In the genomic region with DNA sequence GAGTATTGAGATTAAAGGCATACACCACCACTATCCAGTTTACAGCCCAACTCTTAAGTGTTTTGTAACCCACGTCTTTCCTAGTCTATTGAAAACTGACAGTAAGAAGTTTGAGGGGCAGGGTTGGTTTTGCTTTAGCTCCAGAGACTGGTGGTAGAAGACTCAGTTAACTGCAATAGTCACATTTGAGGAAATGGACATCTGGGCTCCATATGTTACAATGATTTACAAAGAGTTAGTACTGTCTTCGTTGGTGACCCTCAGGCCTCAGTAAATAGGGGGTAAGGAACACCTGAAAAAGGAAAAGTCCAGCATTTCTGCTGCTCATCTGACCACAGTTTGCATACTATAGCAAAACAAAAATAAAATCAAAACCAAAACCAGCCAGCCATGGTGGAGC, we compare ENCODE assay signal across 26 mouse cellular contexts.
DNase-seq lines count a peak whose midpoint lies in the region; ATAC-seq and TF ChIP-seq lines count a peak whose summit lies in the region.
"Had no signal": no experiment of that assay in that cellular context is flagged by ENCODE, and none has a peak within 500 bp of the region (broad histone marks: within the 10 kb centered on the region; RNA-seq: fewer than 3 reads in every experiment).

No protein-coding gene starts in this region.

- peak; percentile 1 for DNase-seq in heart, adult 11 months
- no peak for DNase-seq in heart, adult 9 months (ENCODE audit: low spot score in 2 of 2)
- DNase-seq in embryo, embryonic 11 days = peak; percentile 49
- no peak for DNase-seq in left cerebral cortex, adult 8-10 months (ENCODE audit: low spot score in 2 of 2)
- DNase-seq in left cerebral cortex, adult 2 months (ENCODE audit: extremely low spot score in 1 of 2, low spot score in 2 of 2) = no peak
- DNase-seq in cerebellum, adult 2 months = no peak
- DNase-seq: adrenal gland, postnatal 14 days; cerebellum, adult 11-12 months; cerebellum, postnatal 10 days; kidney, adult 2 months; kidney, postnatal 14 days; liver, embryonic 13.5 days; lung, adult 18-20 months; lung, postnatal 4 days; thymus, postnatal 14 days had no signal

- H3K9ac ChIP-seq in embryonic facial prominence, embryonic 15.5 days = no peak overlapping the region
- H3K9ac ChIP-seq in limb, embryonic 13.5 days = no peak overlapping the region
- H3K9ac ChIP-seq: heart, embryonic 15.5 days; intestine, embryonic 15.5 days; liver, embryonic 13.5 days; midbrain, embryonic 13.5 days; neural tube, embryonic 13.5 days had no signal

- no peak for TF ChIP-seq POLR2A in cerebellum, adult 2 months (IDR thresholded peaks at IDR 0.05; ENCODE audit: borderline replicate concordance, insufficient read depth, low read length)

- TF ChIP-seq CTCF in left cerebral cortex, adult 2 months (IDR thresholded peaks at IDR 0.05) = no peak
- TF ChIP-seq CTCF in cerebellum, adult 2 months (IDR thresholded peaks at IDR 0.05; ENCODE audit: borderline replicate concordance, insufficient read depth, low read depth, low read length) = no peak

- 0 out of 2 replicates have a peak, but pooled peaks cover 6% of the 10 kb centered on the region for H3K36me3 ChIP-seq in embryonic facial prominence, embryonic 15.5 days
- H3K36me3 ChIP-seq in limb, embryonic 13.5 days = peaks cover 8% of the 10 kb centered on the region
- H3K36me3 ChIP-seq: heart, embryonic 15.5 days; intestine, embryonic 15.5 days; liver, embryonic 13.5 days; neural tube, embryonic 13.5 days had no signal

- ATAC-seq in embryonic facial prominence, embryonic 15.5 days (ENCODE audit: insufficient number of reproducible peaks, low FRiP score, low TSS enrichment, low read depth) = no peak
- ATAC-seq in limb, embryonic 13.5 days (ENCODE audit: low FRiP score, low read depth) = no peak
- ATAC-seq: forebrain, embryonic 16.5 days; hindbrain, embryonic 16.5 days; intestine, embryonic 15.5 days; lung, postnatal 0 days; midbrain, embryonic 13.5 days had no signal

- intact Hi-C loops in left cerebral cortex, adult 2 months (cut with DNase I) = no loop called here

- H3K9me3 ChIP-seq in embryonic facial prominence, embryonic 15.5 days (replicated peaks) = no peaks in the 10 kb centered on the region
- no peaks in the 10 kb centered on the region for H3K9me3 ChIP-seq in limb, embryonic 13.5 days
- H3K9me3 ChIP-seq: forebrain, embryonic 10.5 days; heart, embryonic 10.5 days; heart, embryonic 15.5 days; intestine, embryonic 15.5 days; liver, embryonic 13.5 days; midbrain, embryonic 13.5 days; neural tube, embryonic 13.5 days had no signal

- no peaks in the 10 kb centered on the region for H3K27me3 ChIP-seq in embryonic facial prominence, embryonic 15.5 days
- H3K27me3 ChIP-seq in limb, embryonic 13.5 days = no peaks in the 10 kb centered on the region
- no peaks in the 10 kb centered on the region for H3K27me3 ChIP-seq in cerebellum, adult 2 months (ENCODE audit: control insufficient read depth, insufficient read depth, low read length)
- H3K27me3 ChIP-seq: heart, embryonic 15.5 days; intestine, embryonic 15.5 days; liver, embryonic 13.5 days; midbrain, embryonic 13.5 days; neural tube, embryonic 13.5 days had no signal

- no peak overlapping the region for H3K4me3 ChIP-seq in embryonic facial prominence, embryonic 15.5 days (replicated peaks)
- no peak overlapping the region for H3K4me3 ChIP-seq in limb, embryonic 13.5 days
- H3K4me3 ChIP-seq in left cerebral cortex, adult 2 months = no peak overlapping the region
- no peak overlapping the region for H3K4me3 ChIP-seq in cerebellum, adult 2 months (replicated peaks; ENCODE audit: insufficient read depth, low read depth, low read length)
- H3K4me3 ChIP-seq: forebrain, embryonic 10.5 days; heart, embryonic 10.5 days; heart, embryonic 15.5 days; intestine, embryonic 15.5 days; liver, embryonic 13.5 days; midbrain, embryonic 13.5 days; neural tube, embryonic 13.5 days had no signal

- H3K4me1 ChIP-seq in embryonic facial prominence, embryonic 15.5 days = peaks cover 32% of the 10 kb centered on the region
- peaks cover 51% of the 10 kb centered on the region for H3K4me1 ChIP-seq in limb, embryonic 13.5 days
- H3K4me1 ChIP-seq in cerebellum, adult 2 months (ENCODE audit: control insufficient read depth, insufficient read depth, low read length) = no peaks in the 10 kb centered on the region
- H3K4me1 ChIP-seq: heart, embryonic 15.5 days; liver, embryonic 13.5 days had no signal

- WGBS in embryonic facial prominence, embryonic 15.5 days = 26% methylated on average over 2 of the region's 2 CpGs
- WGBS in limb, embryonic 13.5 days = 15% methylated on average over 2 of the region's 2 CpGs
- 84% methylated on average over 2 of the region's 2 CpGs for WGBS in cerebellum, adult 2 months

- H3K27ac ChIP-seq in embryonic facial prominence, embryonic 15.5 days (replicated peaks) = peak overlapping the region; percentile 55; the same call in 1 of the 2 replicates
- peak overlapping the region; percentile 55; the same call in 1 of the 2 replicates for H3K27ac ChIP-seq in limb, embryonic 13.5 days
- H3K27ac ChIP-seq in left cerebral cortex, adult 2 months = no peak overlapping the region
- H3K27ac ChIP-seq in cerebellum, adult 2 months (ENCODE audit: insufficient read depth, low read length) = no peak overlapping the region
- H3K27ac ChIP-seq: forebrain, embryonic 10.5 days; heart, embryonic 10.5 days; heart, embryonic 15.5 days; intestine, embryonic 15.5 days; liver, embryonic 13.5 days; midbrain, embryonic 13.5 days; neural tube, embryonic 13.5 days had no signal

- no peak overlapping the region for H3K4me2 ChIP-seq in embryonic facial prominence, embryonic 15.5 days (replicated peaks)
- no peak overlapping the region for H3K4me2 ChIP-seq in limb, embryonic 13.5 days (replicated peaks)
- H3K4me2 ChIP-seq: heart, embryonic 15.5 days; intestine, embryonic 15.5 days; liver, embryonic 13.5 days; midbrain, embryonic 13.5 days; neural tube, embryonic 13.5 days had no signal

Comparison
In these comparisons a context has a peak if more than half of its experiments do, and no peak if none do; other contexts are left out.
1. DNase-seq: peak in heart, adult 11 months (single experiment) and embryo, embryonic 11 days (single experiment); none in heart, adult 9 months (0 of 2), left cerebral cortex, adult 8-10 months (0 of 2), left cerebral cortex, adult 2 months (0 of 2) and cerebellum, adult 2 months (0 of 2).
2. H3K27ac ChIP-seq: peak in embryonic facial prominence, embryonic 15.5 days (single experiment) and limb, embryonic 13.5 days (single experiment); none in left cerebral cortex, adult 2 months (single experiment) and cerebellum, adult 2 months (single experiment).